Mouse (Mus musculus): ENCODE data around the gene Glrx. TPM values are rescaled to one million over a fixed set of nuclear protein-coding genes. Genes with fewer than 3 reads are reported as not detected.
"Not testable (repeated sequence)": the region's sequence is repeated elsewhere in the genome, so short reads cannot be mapped to it uniquely, and the experiment has no call there.

The Glrx gene
- polyA plus RNA-seq, 1 experiment from 2014 or later: 30.1 TPM

DNA sequence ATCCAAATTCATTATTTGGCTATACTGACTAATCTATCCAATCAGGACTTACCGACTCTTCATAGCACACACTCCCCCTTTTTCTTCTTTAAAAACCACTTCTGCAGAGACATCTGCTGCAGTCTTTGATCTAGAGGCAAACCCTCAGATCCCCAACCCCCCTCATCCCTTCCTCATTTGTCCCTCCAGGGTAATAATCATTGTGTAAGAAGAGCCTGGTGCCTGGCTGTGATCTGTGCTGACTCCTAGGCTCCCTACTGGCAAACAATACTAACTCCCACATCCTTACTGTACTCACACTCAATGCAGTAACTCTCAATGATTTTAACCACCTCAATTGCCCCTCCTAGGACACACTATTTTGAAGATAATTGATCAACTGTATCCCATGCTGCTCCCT lies 29.7 kb upstream of the Glrx start:
- H3K4me3 ChIP-seq (ENCODE audit: low read depth, low read length): no peak overlapping the region
- no peaks in the 10 kb centered on the region for H3K4me1 ChIP-seq (replicated peaks; ENCODE audit: control insufficient read depth, insufficient read depth, low read length)
- H3K27ac ChIP-seq (ENCODE audit: low read depth, low read length): no peak overlapping the region
- no peak overlapping the region for H3K4me2 ChIP-seq
- no peaks in the 10 kb centered on the region for H3K36me3 ChIP-seq (ENCODE audit: control insufficient read depth, insufficient read depth, low read length)
- ATAC-seq (replicated peaks; ENCODE audit: low FRiP score) (no peak), DNase-seq (ENCODE audit: low spot score) (no peak)
- H3K9ac ChIP-seq (ENCODE audit: low read depth, low read length): no peak overlapping the region
- H3K27me3 ChIP-seq (replicated peaks; ENCODE audit: control insufficient read depth, insufficient read depth, low read length): no peaks in the 10 kb centered on the region
- H3K9me3 ChIP-seq (ENCODE audit: control insufficient read depth, low read length): no peaks in the 10 kb centered on the region
- WGBS: 82% methylated on average over 1 of the region's 1 CpGs

DNA sequence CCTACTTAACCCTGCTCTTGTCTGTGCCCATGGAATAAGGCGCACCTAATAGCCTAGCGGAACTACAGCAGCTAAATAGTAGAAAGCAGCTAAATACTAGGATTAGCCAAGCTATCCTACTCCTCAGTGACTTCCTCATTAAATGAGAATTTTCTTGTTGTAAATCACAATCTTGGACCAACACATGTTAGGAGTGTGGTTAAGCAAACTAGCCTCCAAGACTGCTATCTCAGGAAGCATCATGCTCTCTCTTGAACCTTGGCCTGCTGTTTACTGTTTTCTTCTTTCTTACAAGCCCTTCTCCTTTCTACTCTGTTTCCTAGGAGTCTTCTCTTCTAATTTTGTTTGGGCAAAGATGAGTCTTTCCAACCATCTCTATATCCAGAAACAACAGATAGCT lies 22.5 kb upstream of the Glrx start:
- no peak overlapping the region for H3K4me3 ChIP-seq (ENCODE audit: low read depth, low read length)
- H3K4me2 ChIP-seq: no peak overlapping the region
- no peak overlapping the region for H3K27ac ChIP-seq (ENCODE audit: low read depth, low read length)
- no peaks in the 10 kb centered on the region for H3K9me3 ChIP-seq (ENCODE audit: control insufficient read depth, low read length)
- H3K36me3 ChIP-seq (ENCODE audit: control insufficient read depth, insufficient read depth, low read length): no peaks in the 10 kb centered on the region
- WGBS: 86% methylated on average over 2 of the region's 2 CpGs
- no peak for ATAC-seq (replicated peaks; ENCODE audit: low FRiP score)
- H3K9ac ChIP-seq (ENCODE audit: low read depth, low read length): no peak overlapping the region
- DNase-seq (ENCODE audit: low spot score): no peak
- no peaks in the 10 kb centered on the region for H3K27me3 ChIP-seq (replicated peaks; ENCODE audit: control insufficient read depth, insufficient read depth, low read length)
- H3K4me1 ChIP-seq (replicated peaks; ENCODE audit: control insufficient read depth, insufficient read depth, low read length): no peaks in the 10 kb centered on the region

DNA sequence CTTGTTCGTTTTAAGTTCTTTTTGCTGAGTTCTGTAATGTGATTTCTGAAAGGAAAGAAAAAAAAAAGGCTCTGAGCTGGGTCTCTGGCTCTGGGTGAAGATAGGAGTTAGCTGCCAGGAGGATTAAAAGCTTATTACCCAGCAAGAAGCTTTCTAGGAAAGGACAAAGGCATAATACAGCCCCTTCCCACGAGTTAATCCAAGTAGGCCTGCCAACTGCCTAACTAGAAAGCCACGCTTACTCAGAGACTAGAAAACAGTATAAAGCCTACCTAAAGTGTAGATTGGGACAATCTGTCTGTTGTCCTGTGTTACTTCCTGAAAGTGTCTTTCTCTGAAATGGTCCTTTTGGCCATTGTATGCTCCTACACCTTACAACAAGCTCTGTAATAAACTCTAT lies 21.2 kb upstream of the Glrx start:
- no peak overlapping the region for H3K27ac ChIP-seq (ENCODE audit: low read depth, low read length)
- no peak for ATAC-seq (replicated peaks; ENCODE audit: low FRiP score)
- no peak overlapping the region for H3K9ac ChIP-seq (ENCODE audit: low read depth, low read length)
- no peaks in the 10 kb centered on the region for H3K4me1 ChIP-seq (replicated peaks; ENCODE audit: control insufficient read depth, insufficient read depth, low read length)
- no peak for DNase-seq (ENCODE audit: low spot score)
- H3K36me3 ChIP-seq (ENCODE audit: control insufficient read depth, insufficient read depth, low read length): no peaks in the 10 kb centered on the region
- H3K9me3 ChIP-seq (ENCODE audit: control insufficient read depth, low read length): no peaks in the 10 kb centered on the region
- 59% methylated on average over 3 of the region's 3 CpGs for WGBS
- no peak overlapping the region for H3K4me3 ChIP-seq (ENCODE audit: low read depth, low read length)
- no peak overlapping the region for H3K4me2 ChIP-seq
- H3K27me3 ChIP-seq (replicated peaks; ENCODE audit: control insufficient read depth, insufficient read depth, low read length): no peaks in the 10 kb centered on the region

DNA sequence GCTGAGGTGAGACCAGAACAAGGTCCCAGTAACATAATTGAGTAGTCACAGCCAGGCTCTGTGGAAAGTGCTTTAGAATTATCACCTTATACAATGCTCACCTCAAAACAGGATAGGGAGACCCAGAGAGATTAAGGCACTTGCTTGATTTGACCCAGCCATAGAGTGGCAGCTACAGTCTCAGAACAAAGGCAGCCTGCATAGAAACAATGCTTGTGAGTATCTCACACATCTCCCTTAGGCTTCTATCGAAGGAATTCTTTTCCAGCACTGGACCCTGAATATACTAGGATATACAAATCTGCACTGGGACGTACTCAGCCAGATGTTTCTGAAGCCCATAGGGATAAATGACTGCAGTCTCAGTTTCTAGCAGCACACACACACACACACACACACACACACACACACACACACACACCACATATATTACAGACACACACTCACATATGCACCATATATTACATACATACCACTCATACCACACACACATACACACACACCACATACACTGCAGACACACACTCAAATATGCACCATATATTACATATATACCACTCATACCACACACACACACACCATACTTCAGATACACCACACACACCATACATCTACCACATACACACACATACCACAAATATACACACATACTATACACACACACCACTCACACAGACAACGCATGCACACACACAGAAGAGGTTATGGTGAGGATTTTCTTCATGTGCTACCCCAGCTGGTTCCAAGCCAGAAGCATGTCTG lies 20.5 kb upstream of the Glrx start:
- H3K4me2 ChIP-seq: no peak overlapping the region
- no peaks in the 10 kb centered on the region for H3K27me3 ChIP-seq (replicated peaks; ENCODE audit: control insufficient read depth, insufficient read depth, low read length)
- H3K9ac ChIP-seq (ENCODE audit: low read depth, low read length): no peak overlapping the region
- H3K4me3 ChIP-seq (ENCODE audit: low read depth, low read length): no peak overlapping the region
- no peak overlapping the region for H3K27ac ChIP-seq (ENCODE audit: low read depth, low read length)
- H3K4me1 ChIP-seq (replicated peaks; ENCODE audit: control insufficient read depth, insufficient read depth, low read length): no peaks in the 10 kb centered on the region
- H3K36me3 ChIP-seq (ENCODE audit: control insufficient read depth, insufficient read depth, low read length): no peaks in the 10 kb centered on the region
- DNase-seq (ENCODE audit: low spot score) (no peak), ATAC-seq (replicated peaks; ENCODE audit: low FRiP score) (no peak)
- no peaks in the 10 kb centered on the region for H3K9me3 ChIP-seq (ENCODE audit: control insufficient read depth, low read length)
- WGBS: 79% methylated on average over 3 of the region's 3 CpGs

DNA sequence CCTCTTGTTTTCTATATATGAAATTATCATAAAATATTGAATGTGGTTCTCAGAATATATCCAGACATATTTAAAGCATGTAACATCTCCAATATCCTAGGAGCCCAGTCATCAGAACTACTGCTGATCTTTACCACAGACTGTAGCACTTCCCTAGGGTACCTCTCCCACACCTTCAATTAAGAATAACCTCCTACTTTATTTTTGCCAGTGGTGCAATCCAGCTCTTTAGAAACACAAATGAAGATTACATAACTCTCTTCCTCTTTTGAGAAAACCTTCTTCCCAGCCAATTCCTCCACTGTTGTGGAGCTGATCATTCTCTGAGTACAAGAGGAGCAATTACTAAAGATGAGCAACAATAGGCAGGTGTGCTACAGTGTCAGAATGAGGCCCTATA lies 19.8 kb upstream of the Glrx start:
- H3K9me3 ChIP-seq (ENCODE audit: control insufficient read depth, low read length): no peaks in the 10 kb centered on the region
- DNase-seq (ENCODE audit: low spot score) (no peak), ATAC-seq (replicated peaks; ENCODE audit: low FRiP score) (no peak)
- H3K27ac ChIP-seq (ENCODE audit: low read depth, low read length): no peak overlapping the region
- H3K4me3 ChIP-seq (ENCODE audit: low read depth, low read length): no peak overlapping the region
- H3K27me3 ChIP-seq (replicated peaks; ENCODE audit: control insufficient read depth, insufficient read depth, low read length): no peaks in the 10 kb centered on the region
- H3K9ac ChIP-seq (ENCODE audit: low read depth, low read length): no peak overlapping the region
- H3K36me3 ChIP-seq (ENCODE audit: control insufficient read depth, insufficient read depth, low read length): no peaks in the 10 kb centered on the region
- no peak overlapping the region for H3K4me2 ChIP-seq
- no peaks in the 10 kb centered on the region for H3K4me1 ChIP-seq (replicated peaks; ENCODE audit: control insufficient read depth, insufficient read depth, low read length)

DNA sequence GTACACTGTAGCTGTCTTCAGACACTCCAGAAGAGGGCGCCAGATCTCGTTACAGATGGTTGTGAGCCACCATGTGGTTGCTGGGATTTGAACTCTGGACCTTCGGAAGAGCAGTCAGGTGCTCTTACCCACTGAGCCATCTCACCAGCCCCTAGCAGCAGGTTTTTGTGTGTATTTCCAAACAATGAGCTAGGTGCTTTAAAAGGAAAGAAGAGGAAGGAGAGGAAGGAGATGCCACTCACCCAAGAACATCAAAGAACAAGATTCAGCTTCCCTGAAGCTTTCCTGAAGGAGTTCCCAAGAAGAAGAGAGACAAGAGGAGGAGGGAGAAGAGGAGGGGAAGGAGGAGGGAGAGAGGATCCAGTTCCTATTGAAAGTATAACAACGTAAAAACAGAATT lies 17.3 kb upstream of the Glrx start:
- H3K36me3 ChIP-seq (ENCODE audit: control insufficient read depth, insufficient read depth, low read length); H3K9me3 ChIP-seq (ENCODE audit: control insufficient read depth, low read length); H3K4me3 ChIP-seq (ENCODE audit: low read depth, low read length); H3K27ac ChIP-seq (ENCODE audit: low read depth, low read length); H3K4me1 ChIP-seq (replicated peaks; ENCODE audit: control insufficient read depth, insufficient read depth, low read length); ATAC-seq (replicated peaks; ENCODE audit: low FRiP score); H3K4me2 ChIP-seq; H3K27me3 ChIP-seq (replicated peaks; ENCODE audit: control insufficient read depth, insufficient read depth, low read length); H3K9ac ChIP-seq (ENCODE audit: low read depth, low read length); DNase-seq (ENCODE audit: low spot score): not testable (repeated sequence)
- 94% methylated on average over 4 of the region's 4 CpGs for WGBS

DNA sequence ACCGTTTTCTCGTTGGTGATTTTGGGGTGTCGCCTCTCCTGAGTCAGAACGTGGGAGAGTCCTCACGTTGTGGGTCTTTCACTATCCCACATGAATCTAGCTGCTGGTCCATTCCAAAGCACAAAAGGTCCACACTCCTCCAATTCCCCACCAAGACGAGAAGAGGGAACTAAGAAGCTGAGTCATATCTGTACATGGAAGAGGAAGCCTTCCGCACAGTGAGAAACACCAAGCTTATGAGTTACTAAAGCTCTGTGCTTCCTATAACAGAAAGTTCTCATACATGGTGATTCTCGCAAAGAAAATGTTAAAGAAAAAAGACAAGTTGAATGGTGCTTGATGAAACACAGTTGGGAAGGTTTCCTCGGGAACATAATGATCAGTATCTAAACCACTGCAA lies 16.5 kb upstream of the Glrx start:
- H3K4me1 ChIP-seq (replicated peaks; ENCODE audit: control insufficient read depth, insufficient read depth, low read length): no peaks in the 10 kb centered on the region
- DNase-seq (ENCODE audit: low spot score) (no peak), ATAC-seq (replicated peaks; ENCODE audit: low FRiP score) (no peak)
- no peaks in the 10 kb centered on the region for H3K36me3 ChIP-seq (ENCODE audit: control insufficient read depth, insufficient read depth, low read length)
- H3K27me3 ChIP-seq (replicated peaks; ENCODE audit: control insufficient read depth, insufficient read depth, low read length): no peaks in the 10 kb centered on the region
- WGBS: 87% methylated on average over 9 of the region's 9 CpGs
- no peaks in the 10 kb centered on the region for H3K9me3 ChIP-seq (ENCODE audit: control insufficient read depth, low read length)
- no peak overlapping the region for H3K27ac ChIP-seq (ENCODE audit: low read depth, low read length)
- no peak overlapping the region for H3K9ac ChIP-seq (ENCODE audit: low read depth, low read length)
- no peak overlapping the region for H3K4me2 ChIP-seq
- H3K4me3 ChIP-seq (ENCODE audit: low read depth, low read length): no peak overlapping the region

DNA sequence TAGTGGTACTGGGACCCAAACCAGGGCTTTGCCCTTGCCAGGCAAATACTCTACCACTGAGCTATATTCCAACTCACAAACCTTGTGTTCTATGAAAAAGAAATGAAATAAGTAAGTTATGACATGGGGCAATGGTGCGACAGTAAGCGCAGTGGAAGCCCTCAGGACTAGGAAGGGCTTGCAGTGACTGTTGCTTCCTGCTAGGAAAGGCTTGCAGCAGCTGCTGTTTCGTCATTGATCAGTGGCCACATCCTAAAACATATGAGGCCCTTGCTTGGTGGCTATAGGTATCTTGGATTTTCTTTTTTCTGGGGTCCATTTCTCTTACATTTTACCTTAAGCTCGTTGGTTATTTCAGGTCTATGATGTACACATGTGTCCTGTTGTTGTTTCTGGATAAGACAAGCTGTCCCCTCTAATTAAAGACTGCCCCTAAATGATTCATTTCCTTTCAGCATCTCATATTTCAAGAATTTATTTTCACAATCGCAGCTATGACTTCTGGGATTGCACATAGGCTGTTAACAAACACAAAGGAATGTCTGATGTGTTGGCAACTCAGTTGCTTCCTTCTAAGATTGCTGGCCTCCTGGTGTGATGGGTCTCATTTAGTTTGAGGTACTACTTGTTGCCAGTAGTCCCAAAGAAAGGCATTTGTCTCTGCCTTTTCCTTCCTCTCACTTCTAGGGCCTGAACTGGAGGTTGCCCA lies 14.9 kb upstream of the Glrx start:
- no peak for DNase-seq (ENCODE audit: low spot score)
- Histone ChIP-seq H3K4me2 (no peak overlapping the region), H3K27me3 (replicated peaks; ENCODE audit: control insufficient read depth, insufficient read depth, low read length) (no peaks in the 10 kb centered on the region), H3K27ac (ENCODE audit: low read depth, low read length) (no peak overlapping the region), H3K4me3 (ENCODE audit: low read depth, low read length) (no peak overlapping the region), H3K9ac (ENCODE audit: low read depth, low read length) (no peak overlapping the region), H3K36me3 (ENCODE audit: control insufficient read depth, insufficient read depth, low read length) (no peaks in the 10 kb centered on the region), H3K9me3 (ENCODE audit: control insufficient read depth, low read length) (no peaks in the 10 kb centered on the region), H3K4me1 (replicated peaks; ENCODE audit: control insufficient read depth, insufficient read depth, low read length) (no peaks in the 10 kb centered on the region)
- no peak for ATAC-seq (replicated peaks; ENCODE audit: low FRiP score)
- 69% methylated on average over 5 of the region's 5 CpGs for WGBS

DNA sequence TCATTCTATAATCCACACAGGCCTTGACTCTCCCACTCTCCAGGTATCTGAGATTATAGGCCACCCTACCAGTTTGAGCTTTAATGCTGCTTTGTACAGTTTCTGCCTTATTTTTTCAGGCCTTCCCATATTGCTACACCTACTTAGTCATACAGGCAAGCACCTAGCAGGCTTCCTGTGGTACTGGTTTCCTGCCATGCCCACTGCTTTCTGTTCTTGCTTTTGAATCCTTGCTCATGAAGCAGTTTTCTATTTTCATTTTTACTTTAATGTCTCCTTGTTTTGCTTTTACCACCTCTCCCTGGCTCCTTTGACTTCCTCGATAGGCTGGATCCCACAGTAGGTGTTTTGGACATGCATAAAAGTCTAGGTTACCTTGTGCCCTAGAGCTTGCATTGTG lies 14.3 kb upstream of the Glrx start:
- DNase-seq (ENCODE audit: low spot score) (no peak), ATAC-seq (replicated peaks; ENCODE audit: low FRiP score) (no peak)
- no peaks in the 10 kb centered on the region for H3K4me1 ChIP-seq (replicated peaks; ENCODE audit: control insufficient read depth, insufficient read depth, low read length)
- H3K9ac ChIP-seq (ENCODE audit: low read depth, low read length): no peak overlapping the region
- H3K4me3 ChIP-seq (ENCODE audit: low read depth, low read length): no peak overlapping the region
- no peak overlapping the region for H3K27ac ChIP-seq (ENCODE audit: low read depth, low read length)
- H3K9me3 ChIP-seq (ENCODE audit: control insufficient read depth, low read length): no peaks in the 10 kb centered on the region
- WGBS: 90% methylated on average over 1 of the region's 1 CpGs
- H3K36me3 ChIP-seq (ENCODE audit: control insufficient read depth, insufficient read depth, low read length): no peaks in the 10 kb centered on the region
- no peaks in the 10 kb centered on the region for H3K27me3 ChIP-seq (replicated peaks; ENCODE audit: control insufficient read depth, insufficient read depth, low read length)
- no peak overlapping the region for H3K4me2 ChIP-seq
